In genomic region chr17:26530590-26531081, GRCm38 (mm10) we compare ENCODE assay signal across 8 mouse cellular contexts. TPM values are rescaled to one million over a fixed set of nuclear protein-coding genes. Genes with fewer than 3 reads are reported as not detected.
A peak's percentile ranks its signal among the peaks of the same experiment; 100 is the strongest.
DNase-seq lines count a peak whose midpoint lies in the region; ATAC-seq and TF ChIP-seq lines count a peak whose summit lies in the region.

No protein-coding gene starts in this region.

- H3K4me2 ChIP-seq in kidney, embryonic 16.5 days (replicated peaks; ENCODE audit: low read depth, low read length), result no peak overlapping the region
- H3K4me2 ChIP-seq in embryonic facial prominence, embryonic 14.5 days (ENCODE audit: low read depth, low read length), result no peak overlapping the region

- H3K9me3 ChIP-seq in kidney, embryonic 16.5 days (ENCODE audit: low read length), result no peaks in the 10 kb centered on the region
- H3K9me3 ChIP-seq in embryonic facial prominence, embryonic 14.5 days (ENCODE audit: control insufficient read depth, low read length), result no peaks in the 10 kb centered on the region

- H3K36me3 ChIP-seq in kidney, embryonic 16.5 days (ENCODE audit: insufficient read depth, low read length), result no peaks in the 10 kb centered on the region
- no peaks in the 10 kb centered on the region for H3K36me3 ChIP-seq in embryonic facial prominence, embryonic 14.5 days (ENCODE audit: control insufficient read depth, insufficient read depth, low read length)

- no peak overlapping the region for H3K4me3 ChIP-seq in kidney, embryonic 16.5 days (ENCODE audit: low read length)
- H3K4me3 ChIP-seq in embryonic facial prominence, embryonic 14.5 days (ENCODE audit: low read depth, low read length), result no peak overlapping the region
- no peak overlapping the region for H3K4me3 ChIP-seq in olfactory bulb, adult 2 months (ENCODE audit: insufficient read depth, low read depth, low read length)

- H3K4me1 ChIP-seq in kidney, embryonic 16.5 days (ENCODE audit: insufficient read depth, low read length), result 0 out of 2 replicates have a peak, but pooled peaks cover 5% of the 10 kb centered on the region
- H3K4me1 ChIP-seq in embryonic facial prominence, embryonic 14.5 days (ENCODE audit: control insufficient read depth, insufficient read depth, low read length), result peaks cover 20% of the 10 kb centered on the region
- H3K4me1 ChIP-seq in olfactory bulb, adult 2 months (ENCODE audit: control insufficient read depth, insufficient read depth, low read length), result peaks cover 47% of the 10 kb centered on the region

- intact Hi-C loops in heart, postnatal 25 days (cut with DNase I), result loop anchor here (1.0 kb wide), 2 partner anchors 17 to 18 kb away; no protein-coding TSS in a partner anchor

- TF ChIP-seq POLR2A in olfactory bulb, adult 2 months (IDR thresholded peaks at IDR 0.05; ENCODE audit: insufficient read depth, low read depth, low read length), result no peak

- peak; percentile 59 for DNase-seq in kidney, postnatal 14 days
- DNase-seq in embryonic facial prominence, embryonic 14.5 days (ENCODE audit: low spot score), result peak; percentile 83
- DNase-seq in heart, postnatal 25 days (ENCODE audit: low spot score), result peak; percentile 85
- no peak for DNase-seq in retina, postnatal 1 day
- no peak for DNase-seq in cerebellum, postnatal 25 days
- no peak for DNase-seq in cerebellum, adult 9-10 months

- no peak overlapping the region for H3K9ac ChIP-seq in kidney, embryonic 16.5 days (replicated peaks; ENCODE audit: low read length)
- H3K9ac ChIP-seq in embryonic facial prominence, embryonic 14.5 days (ENCODE audit: low read depth, low read length), result no peak overlapping the region; the same call in 1 of the 2 replicates

- no peak for ATAC-seq in kidney, embryonic 16.5 days (ENCODE audit: low FRiP score, low TSS enrichment)
- ATAC-seq in embryonic facial prominence, embryonic 14.5 days (ENCODE audit: low read depth), result peak; percentile 58; the same call in 1 of the 2 replicates

- no peaks in the 10 kb centered on the region for H3K27me3 ChIP-seq in kidney, embryonic 16.5 days (ENCODE audit: insufficient read depth, low read length)
- H3K27me3 ChIP-seq in embryonic facial prominence, embryonic 14.5 days (replicated peaks; ENCODE audit: control insufficient read depth, insufficient read depth, low read length), result no peaks in the 10 kb centered on the region

- H3K27ac ChIP-seq in kidney, embryonic 16.5 days (ENCODE audit: low read length), result no peak overlapping the region
- peak overlapping the region; percentile 45; the same call in 1 of the 2 replicates for H3K27ac ChIP-seq in embryonic facial prominence, embryonic 14.5 days (replicated peaks; ENCODE audit: low read depth, low read length)
- H3K27ac ChIP-seq in olfactory bulb, adult 2 months (ENCODE audit: insufficient read depth, low read depth, low read length), result peak overlapping the region; percentile 49

- no peak for TF ChIP-seq CTCF in olfactory bulb, adult 2 months (IDR thresholded peaks at IDR 0.05; ENCODE audit: insufficient read depth, low read depth, low read length)

- WGBS in kidney, embryonic 16.5 days, result 30% methylated on average over 3 of the region's 3 CpGs
- 18% methylated on average over 3 of the region's 3 CpGs for WGBS in embryonic facial prominence, embryonic 14.5 days
- WGBS in olfactory bulb, adult 2 months, result 23% methylated on average over 3 of the region's 3 CpGs

RNA-seq across cellular contexts. Expression of gene Ergic1, which starts 30.7 kb away (rescaled TPM):
- polyA plus RNA-seq in kidney, embryonic 16.5 days (2015; fragmentation: Nextera tagmentation; extraction: Ambion mirVana), result 131 and 141 TPM in 2 replicates
- polyA plus RNA-seq in embryonic facial prominence, embryonic 14.5 days (2014; fragmentation: Nextera tagmentation; extraction: Ambion mirVana), result 149 and 164 TPM in 2 replicates
- total RNA-seq in heart, postnatal 25 days (2021), result 10 to 100 TPM; 54.2 to 58.4 TPM
- polyA plus RNA-seq in olfactory bulb, adult 2 months (2012; ENCODE audit: insufficient read depth, insufficient read length, low replicate concordance, missing spikeins), result not detected in 2 replicates

RNA-seq across cellular contexts. Expression of gene Dusp1, which starts 31.3 kb away (rescaled TPM):
- 26.8 and 28.3 TPM in 2 replicates for polyA plus RNA-seq in kidney, embryonic 16.5 days (2015; fragmentation: Nextera tagmentation; extraction: Ambion mirVana)
- 25.4 and 27.3 TPM in 2 replicates for polyA plus RNA-seq in embryonic facial prominence, embryonic 14.5 days (2014; fragmentation: Nextera tagmentation; extraction: Ambion mirVana)
- 10 to 100 TPM; 44.8 to 66.4 TPM for total RNA-seq in heart, postnatal 25 days (2021)
- polyA plus RNA-seq in olfactory bulb, adult 2 months (2012; ENCODE audit: insufficient read depth, insufficient read length, low replicate concordance, missing spikeins), result not detected in 2 replicates

Comparison
In these comparisons a context has a peak if more than half of its experiments do, and no peak if none do; other contexts are left out.
1. DNase-seq: peak in kidney, postnatal 14 days (single experiment), embryonic facial prominence, embryonic 14.5 days (single experiment) and heart, postnatal 25 days (single experiment); none in retina, postnatal 1 day (single experiment), cerebellum, postnatal 25 days (0 of 2) and cerebellum, adult 9-10 months (single experiment).
2. RNA of gene Dusp1, which starts 31.3 kb away (polyA plus RNA-seq): 26.8 to 28.3 TPM in kidney, embryonic 16.5 days and 25.4 to 27.3 TPM in embryonic facial prominence, embryonic 14.5 days; not detected in olfactory bulb, adult 2 months; every median in the first group is over 10 times any median in the second.